Mouse (Mus musculus) limb, embryonic 11.5 days (tissue): ENCODE measurements around the gene Baz1b. TPM values are rescaled to one million over a fixed set of nuclear protein-coding genes. Genes with fewer than 3 reads are reported as not detected.
A peak's percentile ranks its signal among the peaks of the same experiment; 100 is the strongest.

Source experiments
- ATAC-seq: fragments of 200-750 bp; cut with Nextera tagmentation; 2 replicates; pipeline ENCODE4 v1.8.0; 2017; ENCODE audit warnings: low read depth; ENCODE audit not compliant: insufficient number of reproducible peaks, low FRiP score, low TSS enrichment
- DNase-seq: peaks from one replicate; pipeline ENCODE4 v3.0.0-alpha.2; 2015; ENCODE audit warnings: low spot score
- H3K27ac ChIP-seq: fragments of 300-500 bp; sonication (generic); replicated peaks from 2 replicates; pipeline ENCODE4 v1.5.1; 2014; ENCODE audit warnings: low read depth, mild to moderate bottlenecking, low read length
- H3K27me3 ChIP-seq: fragments of 300-500 bp; sonication (generic); 2 replicates; pipeline ENCODE4 v1.6.1; 2014; ENCODE audit warnings: mild to moderate bottlenecking, low read length, mixed read lengths; ENCODE audit not compliant: control insufficient read depth, insufficient read depth
- H3K36me3 ChIP-seq: fragments of 300-500 bp; sonication (generic); 2 replicates; pipeline ENCODE4 v1.6.1; 2014; ENCODE audit warnings: mild to moderate bottlenecking, low read length, moderate library complexity, mixed read lengths; ENCODE audit not compliant: control insufficient read depth, insufficient read depth
- H3K4me1 ChIP-seq: fragments of 300-500 bp; sonication (generic); 2 replicates; pipeline ENCODE4 v1.6.1; 2014; ENCODE audit warnings: low read length, mixed read lengths; ENCODE audit not compliant: control insufficient read depth, insufficient read depth
- H3K4me2 ChIP-seq: fragments of 300-500 bp; sonication (generic); 2 replicates; pipeline ENCODE4 v1.6.1; 2014; ENCODE audit warnings: low read depth, mild to moderate bottlenecking, moderate library complexity; ENCODE audit not compliant: severe bottlenecking
- H3K4me3 ChIP-seq: fragments of 300-500 bp; sonication (generic); 2 replicates; pipeline ENCODE4 v1.5.1; 2014; ENCODE audit warnings: low read depth, low read length
- H3K9ac ChIP-seq: fragments of 300-500 bp; sonication (generic); 2 replicates; pipeline ENCODE4 v1.6.1; 2014; ENCODE audit warnings: mild to moderate bottlenecking, low read length
- H3K9me3 ChIP-seq: fragments of 300-500 bp; sonication (generic); 2 replicates; pipeline ENCODE4 v1.6.1; 2016; ENCODE audit warnings: low read length; ENCODE audit not compliant: control insufficient read depth
- WGBS: fragments of 180-500 bp; shearing (Covaris S2); extraction: QIAGEN DNeasy Blood & Tissue Kit; methylation state at CpG from one replicate; pipeline ENCODE4 v1.1.7; 2014; 5-methylcytosine and 5-hydroxymethylcytosine counted together
- polyA plus RNA-seq: library from polyadenylated mRNA; unstranded; fragments of >200 nt; fragmentation: Nextera tagmentation; extraction: Ambion mirVana; gene quantifications from 2 replicates; pipeline ENCODE4 v1.2.1, GENCODE M21; 2014

Baz1b gene
- polyA plus RNA-seq, 1 experiment from 2014 or later, result 71.5 TPM

- Histone ChIP-seq H3K4me1 (peaks cover 8% of the 10 kb centered on the region), H3K27ac (peak overlapping the region; percentile 86), H3K4me3 (no peak overlapping the region), H3K36me3 (no peaks in the 10 kb centered on the region), H3K9ac (peak overlapping the region; percentile 17), H3K4me2 (no peak overlapping the region), H3K9me3 (no peaks in the 10 kb centered on the region), H3K27me3 (no peaks in the 10 kb centered on the region)
- peak; percentile 43 for DNase-seq
- WGBS, result 41% methylated on average over 29 of the region's 30 CpGs
- no peak for ATAC-seq
Observed at GRCm38 (mm10) chr5:135258280-135259150, 71.5 kb downstream of the Baz1b start.

- Histone ChIP-seq H3K4me1 (peaks cover 7% of the 10 kb centered on the region; the same call in 1 of the 2 replicates), H3K9ac (no peak overlapping the region), H3K27ac (peak overlapping the region; percentile 85), H3K9me3 (no peaks in the 10 kb centered on the region), H3K36me3 (no peaks in the 10 kb centered on the region), H3K27me3 (no peaks in the 10 kb centered on the region), H3K4me3 (no peak overlapping the region), H3K4me2 (peak overlapping the region; percentile 30; the same call in 1 of the 2 replicates)
- WGBS, result 12% methylated on average over 17 of the region's 17 CpGs
- ATAC-seq (peak; percentile 83), DNase-seq (peak; percentile 70)
Observed at GRCm38 (mm10) chr5:135263866-135264503, 76.9 kb downstream of the Baz1b start.

GRCm38 (mm10) chr5:135264548-135264947, 77.5 kb downstream of the Baz1b start:
- H3K27me3 ChIP-seq, result no peaks in the 10 kb centered on the region
- H3K36me3 ChIP-seq, result no peaks in the 10 kb centered on the region
- 48% methylated on average over 9 of the region's 9 CpGs for whole genome bisulfite sequencing
- peak overlapping the region; percentile 30; the same call in 1 of the 2 replicates for H3K4me2 ChIP-seq
- ATAC-seq (peak; percentile 60), DNase-seq (peak; percentile 41)
- peak overlapping the region; percentile 85 for H3K27ac ChIP-seq
- H3K4me1 ChIP-seq, result peaks cover 7% of the 10 kb centered on the region; the same call in 1 of the 2 replicates
- H3K4me3 ChIP-seq, result no peak overlapping the region
- H3K9me3 ChIP-seq, result no peaks in the 10 kb centered on the region
- no peak overlapping the region for H3K9ac ChIP-seq

GRCm38 (mm10) chr5:135269451-135269850, 82.4 kb downstream of the Baz1b start:
- ATAC-seq (no peak), DNase-seq (no peak)
- Histone ChIP-seq H3K4me1 (peaks cover 4% of the 10 kb centered on the region; the same call in 1 of the 2 replicates), H3K4me2 (no peak overlapping the region), H3K4me3 (no peak overlapping the region), H3K9me3 (no peaks in the 10 kb centered on the region), H3K27me3 (no peaks in the 10 kb centered on the region), H3K36me3 (no peaks in the 10 kb centered on the region), H3K27ac (no peak overlapping the region), H3K9ac (no peak overlapping the region)
- WGBS, result 73% methylated on average over 8 of the region's 8 CpGs

- no peaks in the 10 kb centered on the region for H3K9me3 ChIP-seq
- WGBS, result 82% methylated on average over 4 of the region's 4 CpGs
- no peak overlapping the region for H3K27ac ChIP-seq
Observed at GRCm38 (mm10) chr5:135270361-135270760, 83.3 kb downstream of the Baz1b start.

GRCm38 (mm10) chr5:135271563-135272165, 84.6 kb downstream of the Baz1b start:
- Histone ChIP-seq H3K4me3 (no peak overlapping the region), H3K4me2 (no peak overlapping the region), H3K9ac (no peak overlapping the region), H3K36me3 (no peaks in the 10 kb centered on the region), H3K27me3 (no peaks in the 10 kb centered on the region; the same call in 1 of the 2 replicates), H3K4me1 (peaks cover 11% of the 10 kb centered on the region), H3K9me3 (no peaks in the 10 kb centered on the region), H3K27ac (no peak overlapping the region)
- DNase-seq (no peak), ATAC-seq (no peak)
- 75% methylated on average over 12 of the region's 12 CpGs for WGBS

More at GRCm38 (mm10) chr5:135270361-135270760, 83.3 kb downstream of the Baz1b start:
- no peaks in the 10 kb centered on the region for H3K27me3 ChIP-seq
- H3K9ac ChIP-seq, result no peak overlapping the region
- H3K4me3 ChIP-seq, result no peak overlapping the region
- ATAC-seq (no peak), DNase-seq (no peak)
- H3K4me2 ChIP-seq, result no peak overlapping the region
- no peaks in the 10 kb centered on the region for H3K36me3 ChIP-seq
- peaks cover 6% of the 10 kb centered on the region; the same call in 1 of the 2 replicates for H3K4me1 ChIP-seq

- Histone ChIP-seq H3K9ac (peak overlapping the region; percentile 37; the same call in 1 of the 2 replicates), H3K36me3 (no peaks in the 10 kb centered on the region), H3K27ac (peak overlapping the region; percentile 43), H3K4me3 (no peak overlapping the region), H3K4me2 (peak overlapping the region; percentile 11; the same call in 1 of the 2 replicates), H3K4me1 (peaks cover 12% of the 10 kb centered on the region), H3K27me3 (no peaks in the 10 kb centered on the region; the same call in 1 of the 2 replicates), H3K9me3 (no peaks in the 10 kb centered on the region)
- DNase-seq (peak; percentile 50), ATAC-seq (no peak)
- 31% methylated on average over 15 of the region's 15 CpGs for WGBS
Observed at GRCm38 (mm10) chr5:135274663-135275396, 87.8 kb downstream of the Baz1b start.
